Mouse (Mus musculus) MEL (cell line): ENCODE measurements around the gene Zfp740. TPM values are rescaled to one million over a fixed set of nuclear protein-coding genes. Genes with fewer than 3 reads are reported as not detected.

Experiments used
- DNase-seq: peaks from one replicate; pipeline ENCODE4 v3.0.0; 2011; ENCODE audit warnings: low read depth, low spot score
- H3K27ac ChIP-seq: 2 replicates; pipeline ENCODE4 v1.5.1; 2012; ENCODE audit warnings: low read depth, mild to moderate bottlenecking, control low read depth, low read length, moderate library complexity; ENCODE audit not compliant: control insufficient read depth
- H3K27me3 ChIP-seq, 2 experiments: fragments of 150-350 bp in 1 of 2; sonication (generic) in 1 of 2; 2 replicates each; pipeline ENCODE4 v1.6.1; 2012; ENCODE audit warnings: low read length in 2 of 2, mild to moderate bottlenecking in 2 of 2, improper control_type of control experiment in 1 of 2, moderate library complexity in 1 of 2; ENCODE audit not compliant: insufficient read depth in 2 of 2, control insufficient read depth in 1 of 2
- H3K36me3 ChIP-seq, 2 experiments: 2 replicates each; pipeline ENCODE4 v1.6.1; 2012 to 2014; ENCODE audit warnings: low read length in 2 of 2, improper control_type of control experiment in 1 of 2, inconsistent platforms in 1 of 2, mild to moderate bottlenecking in 1 of 2; ENCODE audit not compliant: insufficient read depth in 2 of 2, control insufficient read depth in 1 of 2
- H3K4me1 ChIP-seq, 2 experiments: fragments of 150-350 bp in 1 of 2; sonication (generic) in 1 of 2; 2 replicates each; pipeline ENCODE4 v1.6.1; 2012; ENCODE audit warnings: low read length in 2 of 2, improper control_type of control experiment in 1 of 2, mild to moderate bottlenecking in 1 of 2; ENCODE audit not compliant: insufficient read depth in 2 of 2, control insufficient read depth in 1 of 2
- H3K4me3 ChIP-seq, 2 experiments: fragments of 150-350 bp in 1 of 2; sonication (generic) in 1 of 2; 2 replicates each; pipeline ENCODE4 v1.5.1; 2012; ENCODE audit warnings: low read depth in 2 of 2, low read length in 2 of 2, mild to moderate bottlenecking in 2 of 2, moderate library complexity in 2 of 2, control low read depth in 1 of 2, improper control_type of control experiment in 1 of 2; ENCODE audit not compliant: control insufficient read depth in 1 of 2, insufficient read depth in 1 of 2
- H3K79me2 ChIP-seq: 2 replicates; pipeline ENCODE4 v1.6.1; 2012; ENCODE audit warnings: mild to moderate bottlenecking, low read length, moderate library complexity; ENCODE audit not compliant: control insufficient read depth, poor library complexity, insufficient read depth
- H3K9ac ChIP-seq: 2 replicates; pipeline ENCODE4 v1.6.1; 2012; ENCODE audit warnings: low read depth, mild to moderate bottlenecking, control low read depth, low read length, moderate library complexity; ENCODE audit not compliant: control insufficient read depth, poor library complexity, severe bottlenecking
- H3K9me3 ChIP-seq: fragments of 150-350 bp; sonication (generic); replicated peaks from 2 replicates; pipeline ENCODE4 v1.6.1; 2012; ENCODE audit warnings: mild to moderate bottlenecking, low read length, improper control_type of control experiment, moderate library complexity; ENCODE audit not compliant: insufficient read depth
- BHLHE40 ChIP-seq: IDR thresholded peaks from 2 replicates; pipeline ENCODE4 v1.6.1; 2012; ENCODE audit warnings: low read depth, mild to moderate bottlenecking, inconsistent platforms, low read length, improper control_type of control experiment, borderline replicate concordance
- CHD2 ChIP-seq: IDR thresholded peaks from 2 replicates; pipeline ENCODE4 v1.6.1; 2011; ENCODE audit warnings: low read length, improper control_type of control experiment
- CTCF ChIP-seq, 3 experiments: IDR thresholded peaks in 2 of 3; conservative IDR thresholded peaks in 1 of 3; 2 replicates each; pipeline ENCODE4 v1.5.1; 2011 to 2012; ENCODE audit warnings: low read length in 3 of 3, low read depth in 2 of 3, mild to moderate bottlenecking in 2 of 3, improper control_type of control experiment in 1 of 3, inconsistent platforms in 1 of 3, mixed read lengths in 1 of 3, moderate library complexity in 1 of 3; ENCODE audit not compliant: control insufficient read depth in 1 of 3, insufficient read depth in 1 of 3, poor library complexity in 1 of 3, severe bottlenecking in 1 of 3
- E2F4 ChIP-seq: IDR thresholded peaks from 2 replicates; pipeline ENCODE4 v1.6.1; 2011; ENCODE audit warnings: low read depth, low read length, improper control_type of control experiment, borderline replicate concordance
- ELF1 ChIP-seq: IDR thresholded peaks from 2 replicates; pipeline ENCODE4 v1.6.1; 2014; ENCODE audit warnings: low read depth, mild to moderate bottlenecking, inconsistent platforms, low read length, improper control_type of control experiment, moderate library complexity
- EP300 ChIP-seq, 2 experiments: IDR thresholded peaks; 2 replicates each; pipeline ENCODE4 v1.6.1; 2011; ENCODE audit warnings: improper control_type of control experiment in 2 of 2, low read length in 2 of 2, low read depth in 1 of 2, mild to moderate bottlenecking in 1 of 2
- ETS1 ChIP-seq: IDR thresholded peaks from 2 replicates; pipeline ENCODE4 v1.6.1; 2012; ENCODE audit warnings: low read depth, mild to moderate bottlenecking, inconsistent platforms, low read length, improper control_type of control experiment, moderate library complexity
- GABPA ChIP-seq: IDR thresholded peaks from 2 replicates; pipeline ENCODE4 v1.6.1; 2012; ENCODE audit warnings: low read depth, mild to moderate bottlenecking, inconsistent platforms, low read length, improper control_type of control experiment, moderate library complexity
- GATA1 ChIP-seq: IDR thresholded peaks from 2 replicates; pipeline ENCODE4 v1.6.1; 2011; ENCODE audit warnings: low read depth, low read length, improper control_type of control experiment
- JUND ChIP-seq: IDR thresholded peaks from 2 replicates; pipeline ENCODE4 v1.6.1; 2011; ENCODE audit warnings: low read depth, mild to moderate bottlenecking, improper control_type of control experiment, low read length
- KAT2A ChIP-seq: conservative IDR thresholded peaks from 2 replicates; pipeline ENCODE4 v1.6.1; 2012; ENCODE audit warnings: low read depth, low read length, improper control_type of control experiment, inconsistent platforms
- MEF2A ChIP-seq: IDR thresholded peaks from 2 replicates; pipeline ENCODE4 v1.6.1; 2014; ENCODE audit warnings: low read depth, mild to moderate bottlenecking, inconsistent platforms, low read length, improper control_type of control experiment; ENCODE audit not compliant: poor library complexity, insufficient replicate concordance, severe bottlenecking; ENCODE audit errors: extremely low read depth
- MXI1 ChIP-seq: IDR thresholded peaks from 2 replicates; pipeline ENCODE4 v1.6.1; 2011; ENCODE audit warnings: mild to moderate bottlenecking, low read depth, low read length, improper control_type of control experiment
- MYC ChIP-seq: IDR thresholded peaks from 2 replicates; pipeline ENCODE4 v1.6.1; 2011; ENCODE audit warnings: low read depth, mild to moderate bottlenecking, low read length, improper control_type of control experiment, moderate library complexity
- NRF1 ChIP-seq: IDR thresholded peaks from 2 replicates; pipeline ENCODE4 v1.6.1; 2014; ENCODE audit warnings: low read depth, mild to moderate bottlenecking, inconsistent platforms, low read length, improper control_type of control experiment, moderate library complexity; ENCODE audit not compliant: poor library complexity, insufficient read depth, severe bottlenecking
- POLR2A ChIP-seq, 2 experiments: IDR thresholded peaks; 2 replicates each; pipeline ENCODE4 v1.6.1; 2011 to 2012; ENCODE audit warnings: low read length in 2 of 2, mild to moderate bottlenecking in 2 of 2, control low read depth in 1 of 2, improper control_type of control experiment in 1 of 2, low read depth in 1 of 2, moderate library complexity in 1 of 2; ENCODE audit not compliant: control insufficient read depth in 1 of 2, insufficient read depth in 1 of 2, poor library complexity in 1 of 2
- RAD21 ChIP-seq: IDR thresholded peaks from 2 replicates; pipeline ENCODE4 v1.6.1; 2011; ENCODE audit warnings: mild to moderate bottlenecking, low read depth, low read length, improper control_type of control experiment
- RCOR1 ChIP-seq: IDR thresholded peaks from 2 replicates; pipeline ENCODE4 v1.6.1; 2012; ENCODE audit warnings: low read depth, mild to moderate bottlenecking, inconsistent platforms, low read length, improper control_type of control experiment
- SMC3 ChIP-seq: IDR thresholded peaks from 2 replicates; pipeline ENCODE4 v1.6.1; 2011; ENCODE audit warnings: low read depth, low read length, improper control_type of control experiment
- TBP ChIP-seq: IDR thresholded peaks from 2 replicates; pipeline ENCODE4 v1.8.0; 2011; ENCODE audit warnings: low read depth, low read length, improper control_type of control experiment
- ZKSCAN1 ChIP-seq: IDR thresholded peaks from 2 replicates; pipeline ENCODE4 v1.6.1; 2012; ENCODE audit warnings: low read depth, mild to moderate bottlenecking, inconsistent platforms, low read length, improper control_type of control experiment, moderate library complexity
- ZNF384 ChIP-seq: IDR thresholded peaks from 2 replicates; pipeline ENCODE4 v1.6.1; 2012; ENCODE audit warnings: low read depth, mild to moderate bottlenecking, inconsistent platforms, low read length, improper control_type of control experiment
- polyA plus RNA-seq, 2 experiments: library from polyadenylated mRNA; stranded (reverse) in 1 of 2; unstranded in 1 of 2; fragments of >175 nt in 1 of 2; fragments of >200 nt in 1 of 2; gene quantifications; 2 replicates each; pipeline versions ENCODE4 v1.2.1 to v1.2.4; 2012; ENCODE audit warnings: low replicate concordance in 2 of 2, low read depth in 1 of 2; ENCODE audit not compliant: insufficient read length in 2 of 2, insufficient read depth in 1 of 2, missing spikeins in 1 of 2
- total RNA-seq: library from RNA; depleted of rRNA; stranded (reverse); fragments of 300-350 nt; gene quantifications from 2 replicates; pipeline ENCODE4 v1.2.3, GENCODE M21; 2012

The Zfp740 gene
- total and polyA plus RNA-seq, 3 experiments: 39.9 to 50.1 TPM; not detected in 1

GRCm38 (mm10) chr15:102183076-102183475 lies 20.0 kb upstream of the Zfp740 start:
- Histone ChIP-seq H3K27ac (no peak overlapping the region), H3K9ac (no peak overlapping the region), H3K79me2 (no peaks in the 10 kb centered on the region), H3K36me3 (no peaks in the 10 kb centered on the region), H3K27me3 (no peaks in the 10 kb centered on the region), H3K9me3 (no peaks in the 10 kb centered on the region), H3K4me3 (no peak overlapping the region), H3K4me1 (peaks cover 0 to 4% of the 10 kb centered on the region in 2 experiments; a peak in 1 of 4 replicates)
- DNase-seq: no peak
- TF ChIP-seq GATA1 (no peak), MYC (no peak), RAD21 (no peak), POLR2A (IDR thresholded peaks at IDR 0.05; ENCODE audit: control insufficient read depth in 1 of 2, insufficient read depth in 1 of 2, low read depth in 1 of 2, low read length in 2 of 2, poor library complexity in 1 of 2) (no peak), RCOR1 (no peak), E2F4 (no peak), NRF1 (no peak), ZNF384 (no peak), EP300 (IDR thresholded peaks at IDR 0.05; ENCODE audit: low read depth in 1 of 2, low read length in 2 of 2) (no peak)

- H3K9ac ChIP-seq: no peak overlapping the region
- no peak for TF ChIP-seq CHD2
- no peak for TF ChIP-seq RAD21
- no peak for TF ChIP-seq EP300 (IDR thresholded peaks at IDR 0.05; ENCODE audit: low read depth in 1 of 2, low read length in 2 of 2)
- no peak for TF ChIP-seq JUND
- no peak for TF ChIP-seq CTCF (IDR thresholded peaks at IDR 0.05 in 2 of 3, conservative IDR thresholded peaks at IDR 0.05 in 1 of 3; ENCODE audit: control insufficient read depth in 1 of 3, insufficient read depth in 1 of 3, low read depth in 2 of 3, low read length in 3 of 3, poor library complexity in 1 of 3, severe bottlenecking in 1 of 3)
- no peak for TF ChIP-seq KAT2A
- TF ChIP-seq MXI1: no peak
- TF ChIP-seq ZNF384: no peak
- TF ChIP-seq NRF1: no peak
Observed at GRCm38 (mm10) chr15:102186239-102186638, 16.8 kb upstream of the Zfp740 start.

GRCm38 (mm10) chr15:102188096-102188495 lies 15.0 kb upstream of the Zfp740 start:
- H3K4me3 ChIP-seq: no peak overlapping the region
- no peak overlapping the region for H3K9ac ChIP-seq
- H3K79me2 ChIP-seq: no peaks in the 10 kb centered on the region
- no peaks in the 10 kb centered on the region for H3K36me3 ChIP-seq
- H3K9me3 ChIP-seq: no peaks in the 10 kb centered on the region
- no peak overlapping the region for H3K27ac ChIP-seq
- H3K27me3 ChIP-seq: no peaks in the 10 kb centered on the region
- 0 out of 4 replicates have a peak, but pooled peaks cover 0 to 5% of the 10 kb centered on the region in 2 experiments for H3K4me1 ChIP-seq
- no peak for TF ChIP-seq MYC
- TF ChIP-seq SMC3: no peak
- no peak for TF ChIP-seq ELF1
- no peak for TF ChIP-seq JUND
- TF ChIP-seq ZKSCAN1: no peak
- no peak for TF ChIP-seq POLR2A (IDR thresholded peaks at IDR 0.05; ENCODE audit: control insufficient read depth in 1 of 2, insufficient read depth in 1 of 2, low read depth in 1 of 2, low read length in 2 of 2, poor library complexity in 1 of 2)
- no peak for TF ChIP-seq GATA1
- no peak for TF ChIP-seq TBP
- TF ChIP-seq ZNF384: no peak
- TF ChIP-seq EP300 (IDR thresholded peaks at IDR 0.05; ENCODE audit: low read depth in 1 of 2, low read length in 2 of 2): no peak
- no peak for TF ChIP-seq MEF2A
- TF ChIP-seq BHLHE40: no peak
- TF ChIP-seq GABPA: no peak
- TF ChIP-seq MXI1: no peak
- TF ChIP-seq ETS1: no peak
- no peak for DNase-seq

More at GRCm38 (mm10) chr15:102186239-102186638, 16.8 kb upstream of the Zfp740 start:
- Histone ChIP-seq H3K27me3 (no peaks in the 10 kb centered on the region), H3K27ac (no peak overlapping the region), H3K79me2 (no peaks in the 10 kb centered on the region), H3K36me3 (no peaks in the 10 kb centered on the region), H3K4me1 (no peaks in the 10 kb centered on the region), H3K4me3 (no peak overlapping the region), H3K9me3 (no peaks in the 10 kb centered on the region)
- no peak for DNase-seq
